Mouse (Mus musculus): ENCODE data around the gene Vmn1r135.
"Not testable (repeated sequence)": the region's sequence is repeated elsewhere in the genome, so short reads cannot be mapped to it uniquely, and the experiment has no call there.

The Vmn1r135 gene

DNA sequence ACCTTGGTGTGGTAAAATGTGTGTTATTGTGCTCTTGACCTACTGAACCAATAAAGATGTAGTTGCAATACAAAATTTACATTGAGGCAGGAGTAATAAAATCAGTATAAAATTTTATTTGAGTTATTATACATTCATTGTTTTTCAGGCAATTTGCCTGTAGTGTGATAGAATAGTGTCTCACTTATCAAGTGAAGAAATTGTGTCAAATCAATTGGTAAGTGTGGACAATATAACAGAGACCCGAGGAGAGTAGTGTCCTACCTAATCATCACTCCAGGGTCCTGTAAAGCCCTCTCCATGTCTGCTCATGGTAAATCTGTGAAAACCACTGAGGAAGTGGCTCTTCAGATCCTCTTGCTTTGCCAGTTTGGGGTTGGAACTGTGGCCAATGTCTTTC is at the start of gene Vmn1r135:
Gene Vmn1r135, plus strand, starts transcription at position 301 of the 400 bp plus-strand sequence.
- DNase-seq (ENCODE audit: low read depth, low spot score) = not testable (repeated sequence)

GRCm38 (mm10) chr7:21796628-21797027 is 35.5 kb upstream of the Vmn1r135 start, which contains the start of gene Gm4177:
Gene Gm4177 (minus strand): TSS chr7:21796728.
- not testable (repeated sequence) for DNase-seq (ENCODE audit: low read depth, low spot score)

GRCm38 (mm10) chr7:21844167-21844566 is 12.0 kb downstream of the Vmn1r135 start, which contains the start of gene Gm5725:
Gene Gm5725 (minus strand): TSS chr7:21844267.
- DNase-seq (ENCODE audit: low read depth, low spot score) = not testable (repeated sequence)

Measured in retina, adult 2 months (tissue).